Mouse (Mus musculus) bone marrow, adult 2 months (tissue): ENCODE results near the gene Tmem56.

Source experiments
- CTCF ChIP-seq: fragments of 200-500 bp; IDR thresholded peaks from 2 replicates; pipeline ENCODE4 v1.5.1; 2011; ENCODE audit warnings: low read length, control low read depth; ENCODE audit not compliant: control insufficient read depth, insufficient read depth
- POLR2A ChIP-seq: fragments of 200-500 bp; IDR thresholded peaks from 2 replicates; pipeline ENCODE4 v1.6.1; 2011; ENCODE audit warnings: low read depth, mild to moderate bottlenecking, control low read depth, low read length, borderline replicate concordance; ENCODE audit not compliant: control insufficient read depth

DNA sequence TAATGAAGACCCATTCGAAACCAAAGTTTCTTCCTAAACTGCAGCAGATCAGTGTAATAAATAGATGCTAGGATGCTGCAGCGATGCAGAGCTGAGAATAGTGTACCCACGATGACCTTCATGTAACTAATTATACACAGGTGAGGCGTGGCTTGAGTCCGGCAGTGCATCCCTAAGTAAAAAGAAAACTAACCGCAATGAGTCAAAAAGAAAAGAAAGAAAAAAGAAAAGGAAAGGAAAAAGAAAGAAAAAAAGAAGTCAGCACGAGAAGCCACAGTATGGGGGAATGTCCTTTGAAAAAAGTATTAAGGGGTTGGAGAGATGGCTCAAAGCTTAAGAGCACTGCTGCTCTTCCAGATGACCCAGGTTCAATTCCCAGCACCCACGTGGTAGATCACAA, 58.1 kb downstream of the Tmem56 start:
- TF ChIP-seq CTCF (no peak), POLR2A (no peak)
